Mouse (Mus musculus) hindbrain, embryonic 11.5 days (tissue): Measurements from ENCODE around the gene Gstp3. TPM values are rescaled to one million over a fixed set of nuclear protein-coding genes. Genes with fewer than 3 reads are reported as not detected.
"Not testable (repeated sequence)": the region's sequence is repeated elsewhere in the genome, so short reads cannot be mapped to it uniquely, and the experiment has no call there.

Experiments used
- ATAC-seq: fragments of 200-750 bp; cut with Nextera tagmentation; 2 replicates; pipeline ENCODE4 v1.8.0; 2017; ENCODE audit warnings: mild to moderate bottlenecking, moderate TSS enrichment, moderate library complexity; ENCODE audit not compliant: low FRiP score
- DNase-seq: peaks from one replicate; pipeline ENCODE4 v3.0.0-alpha.2; 2015; ENCODE audit warnings: low spot score
- H3K27ac ChIP-seq: fragments of 300-500 bp; sonication (generic); 2 replicates; pipeline ENCODE4 v1.5.1; 2014; ENCODE audit warnings: mild to moderate bottlenecking, low read depth, low read length
- H3K27me3 ChIP-seq: fragments of 300-500 bp; sonication (generic); 2 replicates; pipeline ENCODE4 v1.6.1; 2014; ENCODE audit warnings: mild to moderate bottlenecking, low read length, moderate library complexity, mixed read lengths; ENCODE audit not compliant: control insufficient read depth, insufficient read depth
- H3K36me3 ChIP-seq: fragments of 300-500 bp; sonication (generic); 2 replicates; pipeline ENCODE4 v1.6.1; 2014; ENCODE audit warnings: mild to moderate bottlenecking, low read length, moderate library complexity, mixed read lengths; ENCODE audit not compliant: control insufficient read depth, insufficient read depth
- H3K4me1 ChIP-seq: fragments of 300-500 bp; sonication (generic); replicated peaks from 2 replicates; pipeline ENCODE4 v1.6.1; 2014; ENCODE audit warnings: low read length, mixed read lengths; ENCODE audit not compliant: control insufficient read depth, insufficient read depth
- H3K4me2 ChIP-seq: fragments of 300-500 bp; sonication (generic); replicated peaks from 2 replicates; pipeline ENCODE4 v1.6.1; 2014; ENCODE audit warnings: mild to moderate bottlenecking, low read depth, low read length
- H3K4me3 ChIP-seq: fragments of 300-500 bp; sonication (generic); 2 replicates; pipeline ENCODE4 v1.5.1; 2014; ENCODE audit warnings: low read depth, low read length
- H3K9ac ChIP-seq: fragments of 300-500 bp; sonication (generic); 2 replicates; pipeline ENCODE4 v1.6.1; 2014; ENCODE audit warnings: low read depth, low read length
- H3K9me3 ChIP-seq: fragments of 300-500 bp; sonication (generic); 2 replicates; pipeline ENCODE4 v1.6.1; 2016; ENCODE audit warnings: low read length; ENCODE audit not compliant: control insufficient read depth
- WGBS: fragments of 180-500 bp; shearing (Covaris S2); extraction: QIAGEN DNeasy Blood & Tissue Kit; methylation state at CpG from one replicate; pipeline ENCODE4 v1.1.7; 2014; 5-methylcytosine and 5-hydroxymethylcytosine counted together
- polyA plus RNA-seq: library from polyadenylated mRNA; unstranded; fragments of >200 nt; fragmentation: Nextera tagmentation; extraction: Ambion mirVana; gene quantifications from 2 replicates; pipeline ENCODE4 v1.2.1, GENCODE M21; 2014

Gstp3 gene
- polyA plus RNA-seq, 1 experiment from 2014 or later: not detected

GRCm38 (mm10) chr19:4060899-4061465 is 1.6 kb upstream of the Gstp3 start:
- no peak overlapping the region for H3K4me2 ChIP-seq
- H3K36me3 ChIP-seq: no peaks in the 10 kb centered on the region
- no peaks in the 10 kb centered on the region for H3K4me1 ChIP-seq
- WGBS: 88% methylated on average over 5 of the region's 6 CpGs
- H3K27me3 ChIP-seq: no peaks in the 10 kb centered on the region
- ATAC-seq: no peak
- H3K9me3 ChIP-seq: no peaks in the 10 kb centered on the region
- H3K4me3 ChIP-seq: no peak overlapping the region
- no peak overlapping the region for H3K27ac ChIP-seq
- no peak for DNase-seq
- H3K9ac ChIP-seq: no peak overlapping the region

- ATAC-seq, H3K4me3 ChIP-seq, H3K9me3 ChIP-seq, H3K27ac ChIP-seq, H3K9ac ChIP-seq, DNase-seq, H3K36me3 ChIP-seq, H3K27me3 ChIP-seq, H3K4me2 ChIP-seq, H3K4me1 ChIP-seq: not testable (repeated sequence)
- 87% methylated on average over 8 of the region's 8 CpGs for WGBS
Measured at GRCm38 (mm10) chr19:4060044-4060898, 902 bp upstream of the Gstp3 start.

GRCm38 (mm10) chr19:4058581-4058980 is 788 bp downstream of the Gstp3 start:
- ATAC-seq: no peak

GRCm38 (mm10) chr19:4057962-4058361 is 1.4 kb downstream of the Gstp3 start:
- ATAC-seq: no peak
- no peaks in the 10 kb centered on the region for H3K9me3 ChIP-seq
- WGBS: 92% methylated on average over 7 of the region's 7 CpGs

More at GRCm38 (mm10) chr19:4058581-4058980, 788 bp downstream of the Gstp3 start:
- DNase-seq: no peak
- Histone ChIP-seq H3K4me2 (no peak overlapping the region), H3K36me3 (no peaks in the 10 kb centered on the region), H3K4me3 (no peak overlapping the region), H3K27ac (no peak overlapping the region), H3K4me1 (no peaks in the 10 kb centered on the region), H3K27me3 (no peaks in the 10 kb centered on the region), H3K9me3 (no peaks in the 10 kb centered on the region), H3K9ac (no peak overlapping the region)
- WGBS: 82% methylated on average over 5 of the region's 5 CpGs

GRCm38 (mm10) chr19:4057389-4057788 is 2.0 kb downstream of the Gstp3 start:
- no peak for DNase-seq
- Histone ChIP-seq H3K9me3 (no peaks in the 10 kb centered on the region), H3K27me3 (no peaks in the 10 kb centered on the region), H3K27ac (no peak overlapping the region), H3K9ac (no peak overlapping the region), H3K4me2 (no peak overlapping the region), H3K36me3 (no peaks in the 10 kb centered on the region), H3K4me1 (no peaks in the 10 kb centered on the region), H3K4me3 (no peak overlapping the region)
- ATAC-seq: no peak
- 78% methylated on average over 13 of the region's 13 CpGs for WGBS

More at GRCm38 (mm10) chr19:4057962-4058361, 1.4 kb downstream of the Gstp3 start:
- no peak overlapping the region for H3K27ac ChIP-seq
- no peak for DNase-seq
- no peak overlapping the region for H3K4me2 ChIP-seq
- no peak overlapping the region for H3K9ac ChIP-seq
- H3K27me3 ChIP-seq: no peaks in the 10 kb centered on the region
- H3K4me3 ChIP-seq: no peak overlapping the region
- H3K36me3 ChIP-seq: no peaks in the 10 kb centered on the region
- H3K4me1 ChIP-seq: no peaks in the 10 kb centered on the region

GRCm38 (mm10) chr19:4056727-4057126 is 2.6 kb downstream of the Gstp3 start:
- ATAC-seq (no peak), DNase-seq (no peak)
- H3K4me3 ChIP-seq: no peak overlapping the region
- H3K4me2 ChIP-seq: no peak overlapping the region
- no peak overlapping the region for H3K27ac ChIP-seq
- WGBS: 53% methylated on average over 4 of the region's 4 CpGs
- no peaks in the 10 kb centered on the region for H3K4me1 ChIP-seq
- H3K36me3 ChIP-seq: no peaks in the 10 kb centered on the region
- no peaks in the 10 kb centered on the region for H3K9me3 ChIP-seq
- no peaks in the 10 kb centered on the region for H3K27me3 ChIP-seq
- no peak overlapping the region for H3K9ac ChIP-seq

GRCm38 (mm10) chr19:4055947-4056693 is 3.2 kb downstream of the Gstp3 start:
- Histone ChIP-seq H3K9ac (no peak overlapping the region), H3K27me3 (no peaks in the 10 kb centered on the region), H3K9me3 (no peaks in the 10 kb centered on the region), H3K36me3 (no peaks in the 10 kb centered on the region), H3K4me2 (no peak overlapping the region), H3K4me1 (no peaks in the 10 kb centered on the region), H3K27ac (no peak overlapping the region), H3K4me3 (no peak overlapping the region)
- 64% methylated on average over 15 of the region's 15 CpGs for WGBS
- DNase-seq (no peak), ATAC-seq (no peak)

- H3K9me3 ChIP-seq: no peaks in the 10 kb centered on the region
Measured at GRCm38 (mm10) chr19:4055216-4055946, 4.0 kb downstream of the Gstp3 start.

More at GRCm38 (mm10) chr19:4055216-4055946, 4.0 kb downstream of the Gstp3 start:
- H3K4me2 ChIP-seq: no peak overlapping the region
- no peak for ATAC-seq
- no peak overlapping the region for H3K27ac ChIP-seq
- no peaks in the 10 kb centered on the region for H3K4me1 ChIP-seq
- no peak overlapping the region for H3K9ac ChIP-seq
- 77% methylated on average over 8 of the region's 8 CpGs for WGBS
- no peaks in the 10 kb centered on the region for H3K27me3 ChIP-seq
- H3K4me3 ChIP-seq: no peak overlapping the region
- no peaks in the 10 kb centered on the region for H3K36me3 ChIP-seq
- DNase-seq: no peak
